Mouse (Mus musculus) midbrain, embryonic 12.5 days (tissue): ENCODE data around the gene Unc5c. TPM values are rescaled to one million over a fixed set of nuclear protein-coding genes. Genes with fewer than 3 reads are reported as not detected.

ENCODE experiments used
- ATAC-seq: fragments of 200-750 bp; cut with Nextera tagmentation; 2 replicates; pipeline ENCODE4 v1.8.0; 2017; ENCODE audit warnings: low read depth, moderate TSS enrichment, moderate library complexity; ENCODE audit not compliant: low FRiP score
- H3K27ac ChIP-seq: fragments of 300-500 bp; sonication (generic); replicated peaks from 2 replicates; pipeline ENCODE4 v1.5.1; 2016; ENCODE audit warnings: mild to moderate bottlenecking
- H3K27me3 ChIP-seq: fragments of 300-500 bp; sonication (generic); 2 replicates; pipeline ENCODE4 v1.6.1; 2016; ENCODE audit warnings: mild to moderate bottlenecking
- H3K36me3 ChIP-seq: fragments of 300-500 bp; sonication (generic); 2 replicates; pipeline ENCODE4 v1.6.1; 2016
- H3K4me1 ChIP-seq: fragments of 300-500 bp; sonication (generic); 2 replicates; pipeline ENCODE4 v1.6.1; 2016
- H3K4me2 ChIP-seq: fragments of 300-500 bp; sonication (generic); replicated peaks from 2 replicates; pipeline ENCODE4 v1.6.1; 2016; ENCODE audit warnings: mild to moderate bottlenecking, moderate library complexity
- H3K4me3 ChIP-seq: fragments of 300-500 bp; sonication (generic); 2 replicates; pipeline ENCODE4 v1.5.1; 2016; ENCODE audit warnings: mild to moderate bottlenecking
- H3K9ac ChIP-seq: fragments of 300-500 bp; sonication (generic); replicated peaks from 2 replicates; pipeline ENCODE4 v1.6.1; 2016; ENCODE audit warnings: mild to moderate bottlenecking, moderate library complexity
- H3K9me3 ChIP-seq: fragments of 300-500 bp; sonication (generic); 2 replicates; pipeline ENCODE4 v1.6.1; 2016; ENCODE audit warnings: mild to moderate bottlenecking
- WGBS: fragments of 180-500 bp; shearing (Covaris S2); methylation state at CpG from one replicate; pipeline ENCODE4 v1.1.7; 2016; 5-methylcytosine and 5-hydroxymethylcytosine counted together
- polyA plus RNA-seq: library from polyadenylated mRNA; unstranded; fragments of >200 nt; fragmentation: Nextera tagmentation; extraction: Ambion mirVana; gene quantifications from 2 replicates; pipeline ENCODE4 v1.2.1, GENCODE M21; 2016

Unc5c gene
- polyA plus RNA-seq, 1 experiment from 2014 or later: 12.8 TPM

DNA sequence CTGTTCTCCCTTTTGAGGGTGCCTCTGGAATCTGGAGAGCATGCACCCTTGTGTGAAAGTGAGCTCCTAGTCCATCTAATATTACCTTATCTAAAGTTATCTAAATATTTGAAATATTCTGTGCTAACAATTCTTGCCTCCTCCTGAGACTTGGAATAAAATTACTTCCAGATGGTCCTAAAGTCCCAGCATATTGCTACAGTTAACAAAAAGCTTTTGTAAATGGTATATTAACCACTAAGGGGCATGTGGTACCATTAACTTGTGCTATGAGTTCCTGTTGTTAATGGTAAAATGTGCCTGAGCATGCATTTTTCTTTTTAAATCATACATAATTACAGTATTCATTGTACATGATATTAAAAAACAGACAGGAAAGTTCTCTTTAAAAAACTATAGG lies 63.7 kb downstream of the Unc5c start:
- Histone ChIP-seq H3K27ac (no peak overlapping the region), H3K4me3 (no peak overlapping the region), H3K9ac (no peak overlapping the region), H3K4me2 (no peak overlapping the region), H3K27me3 (no peaks in the 10 kb centered on the region), H3K9me3 (no peaks in the 10 kb centered on the region), H3K36me3 (no peaks in the 10 kb centered on the region), H3K4me1 (0 out of 2 replicates have a peak, but pooled peaks cover 4% of the 10 kb centered on the region)
- ATAC-seq: no peak

DNA sequence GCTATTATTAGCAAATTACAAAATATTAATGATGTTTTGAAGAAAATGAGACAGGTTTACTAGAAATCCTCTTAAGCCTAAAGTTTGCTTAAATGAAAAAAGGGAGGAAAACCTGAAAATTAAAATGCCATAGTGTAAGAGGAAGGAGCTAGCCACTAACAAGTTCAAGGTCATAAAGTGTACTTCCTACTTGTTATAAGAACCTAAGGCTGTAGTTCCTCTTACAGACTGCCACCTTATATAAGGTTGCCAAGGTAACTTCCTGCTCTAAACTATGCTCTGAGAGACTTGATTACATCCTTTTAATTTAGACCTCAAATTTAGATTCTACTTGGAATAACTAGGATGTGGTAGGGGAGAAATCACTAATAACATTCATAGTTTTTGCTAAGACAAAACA lies 64.6 kb downstream of the Unc5c start:
- Histone ChIP-seq H3K4me3 (no peak overlapping the region), H3K9ac (no peak overlapping the region), H3K27me3 (no peaks in the 10 kb centered on the region), H3K27ac (no peak overlapping the region), H3K9me3 (no peaks in the 10 kb centered on the region), H3K4me2 (no peak overlapping the region), H3K4me1 (0 out of 2 replicates have a peak, but pooled peaks cover 4% of the 10 kb centered on the region), H3K36me3 (no peaks in the 10 kb centered on the region)
- ATAC-seq: no peak

DNA sequence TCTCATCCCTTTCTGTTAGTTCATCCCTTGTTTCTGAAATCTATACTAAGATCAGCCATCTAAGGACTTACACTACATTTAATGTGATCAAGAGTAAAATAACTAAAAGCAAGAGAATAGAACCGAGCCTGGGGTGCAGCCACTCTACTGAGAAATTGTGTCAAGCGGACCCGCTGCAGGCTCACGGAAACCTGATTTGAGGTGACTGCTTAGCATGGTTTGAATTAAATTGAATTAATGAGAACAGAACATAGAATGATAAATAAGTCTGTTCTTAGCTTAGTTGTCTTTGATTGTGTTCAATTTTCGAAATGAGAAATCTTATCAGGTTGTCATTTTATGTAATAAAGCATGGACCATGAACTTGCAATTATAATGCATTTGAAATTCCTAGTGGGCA lies 68.8 kb downstream of the Unc5c start:
- H3K9me3 ChIP-seq: no peaks in the 10 kb centered on the region
- H3K36me3 ChIP-seq: no peaks in the 10 kb centered on the region
- 86% methylated on average over 5 of the region's 5 CpGs for WGBS

DNA sequence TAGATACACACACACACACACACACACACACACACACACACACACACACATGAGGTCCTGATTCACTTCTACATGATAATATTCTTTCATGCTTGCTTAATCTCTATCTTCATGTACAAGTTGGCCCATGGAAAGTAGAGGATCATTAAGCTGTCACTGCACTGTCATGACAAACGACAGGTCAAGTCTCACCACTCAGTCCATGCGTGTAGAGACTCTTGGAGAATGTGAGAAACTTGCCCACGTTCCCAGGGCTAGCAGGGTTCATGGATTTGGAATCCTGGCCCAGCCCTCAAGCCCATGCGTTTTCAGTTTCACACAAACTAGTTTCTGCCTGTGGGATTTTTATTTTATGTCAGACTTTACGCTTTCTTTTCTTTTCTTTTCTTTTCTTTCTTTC lies 71.8 kb downstream of the Unc5c start:
- Histone ChIP-seq H3K9ac (no peak overlapping the region), H3K4me3 (no peak overlapping the region), H3K9me3 (no peaks in the 10 kb centered on the region), H3K4me2 (no peak overlapping the region), H3K4me1 (no peaks in the 10 kb centered on the region), H3K27ac (no peak overlapping the region), H3K36me3 (no peaks in the 10 kb centered on the region), H3K27me3 (no peaks in the 10 kb centered on the region)
- 79% methylated on average over 5 of the region's 5 CpGs for WGBS
- ATAC-seq: no peak

More for the DNA sequence above, 68.8 kb downstream of the Unc5c start:
- no peak overlapping the region for H3K9ac ChIP-seq
- no peak for ATAC-seq
- H3K27me3 ChIP-seq: no peaks in the 10 kb centered on the region
- no peak overlapping the region for H3K4me3 ChIP-seq
- H3K4me1 ChIP-seq: 0 out of 2 replicates have a peak, but pooled peaks cover 4% of the 10 kb centered on the region
- no peak overlapping the region for H3K27ac ChIP-seq
- H3K4me2 ChIP-seq: no peak overlapping the region

DNA sequence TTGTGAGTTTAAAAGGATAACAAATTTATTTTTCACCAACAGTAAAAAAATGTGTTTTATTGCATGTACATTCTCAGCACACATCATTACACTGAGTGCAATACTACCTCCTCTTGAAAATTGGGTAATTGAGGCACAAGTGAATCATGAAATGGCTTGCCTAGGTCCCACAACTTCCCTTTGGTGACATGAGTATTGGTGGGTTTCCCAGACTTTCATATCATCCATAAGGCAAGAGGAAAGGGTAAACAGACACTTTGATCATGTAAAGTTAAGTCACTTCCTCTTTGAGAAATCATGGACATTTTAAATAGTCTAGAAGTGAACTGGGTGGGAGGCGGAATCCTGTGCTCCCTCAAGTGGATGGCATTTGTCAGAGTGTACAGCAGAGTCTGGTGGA lies 73.1 kb downstream of the Unc5c start:
- Histone ChIP-seq H3K27me3 (no peaks in the 10 kb centered on the region), H3K27ac (no peak overlapping the region), H3K4me3 (no peak overlapping the region), H3K9me3 (no peaks in the 10 kb centered on the region), H3K9ac (no peak overlapping the region), H3K4me1 (no peaks in the 10 kb centered on the region), H3K36me3 (no peaks in the 10 kb centered on the region), H3K4me2 (no peak overlapping the region)
- WGBS: 94% methylated on average over 1 of the region's 1 CpGs
- no peak for ATAC-seq

DNA sequence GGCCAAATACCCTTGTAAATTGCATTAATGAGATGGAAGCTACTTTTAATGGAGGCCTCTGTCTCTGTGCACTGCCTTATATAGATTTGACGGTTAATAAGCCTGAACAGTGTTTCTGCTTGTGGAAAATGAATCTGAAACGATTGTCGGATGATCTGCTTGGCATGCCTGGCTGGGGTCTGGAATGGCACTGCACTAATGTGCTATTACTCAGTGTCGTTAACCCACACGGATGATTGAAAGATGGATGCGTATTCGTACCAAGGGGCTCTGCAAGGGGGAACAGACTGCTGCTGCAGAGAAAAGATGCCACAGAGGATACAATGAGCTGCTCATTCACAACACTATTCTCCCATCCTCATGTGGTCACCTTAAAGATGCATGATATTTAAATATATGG lies 75.7 kb downstream of the Unc5c start:
- Histone ChIP-seq H3K9me3 (no peaks in the 10 kb centered on the region), H3K27ac (no peak overlapping the region), H3K4me1 (no peaks in the 10 kb centered on the region), H3K36me3 (no peaks in the 10 kb centered on the region), H3K27me3 (no peaks in the 10 kb centered on the region), H3K4me3 (no peak overlapping the region), H3K9ac (no peak overlapping the region), H3K4me2 (no peak overlapping the region)
- 81% methylated on average over 7 of the region's 7 CpGs for WGBS
- no peak for ATAC-seq

DNA sequence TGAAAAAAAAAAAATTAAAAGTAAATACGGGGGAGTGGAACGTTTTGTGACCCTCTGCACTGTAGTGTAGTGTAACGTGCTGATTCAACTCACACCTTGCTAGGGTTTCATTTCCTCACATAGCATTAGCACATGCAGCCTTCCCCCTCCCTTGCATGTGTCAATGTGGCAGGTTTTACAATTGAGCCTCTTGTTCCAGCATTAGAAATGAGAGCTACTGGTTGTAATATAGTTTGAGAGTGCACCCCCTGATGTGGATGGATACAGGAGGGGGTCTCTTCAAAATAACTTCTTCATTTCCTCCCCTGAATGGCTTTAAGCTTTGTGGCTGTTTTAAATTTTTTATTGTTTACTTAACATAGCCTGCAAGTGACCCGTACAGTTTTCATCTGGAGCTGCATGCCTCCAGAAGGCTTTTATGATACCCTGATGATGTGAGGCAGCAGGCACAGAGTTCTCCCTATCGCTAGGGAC lies 82.4 kb downstream of the Unc5c start:
- Histone ChIP-seq H3K36me3 (no peaks in the 10 kb centered on the region), H3K4me1 (peaks cover 7% of the 10 kb centered on the region; the same call in 1 of the 2 replicates), H3K9me3 (no peaks in the 10 kb centered on the region), H3K9ac (no peak overlapping the region), H3K27me3 (no peaks in the 10 kb centered on the region), H3K4me2 (no peak overlapping the region), H3K27ac (no peak overlapping the region), H3K4me3 (no peak overlapping the region)
- no peak for ATAC-seq
- WGBS: 49% methylated on average over 5 of the region's 5 CpGs

DNA sequence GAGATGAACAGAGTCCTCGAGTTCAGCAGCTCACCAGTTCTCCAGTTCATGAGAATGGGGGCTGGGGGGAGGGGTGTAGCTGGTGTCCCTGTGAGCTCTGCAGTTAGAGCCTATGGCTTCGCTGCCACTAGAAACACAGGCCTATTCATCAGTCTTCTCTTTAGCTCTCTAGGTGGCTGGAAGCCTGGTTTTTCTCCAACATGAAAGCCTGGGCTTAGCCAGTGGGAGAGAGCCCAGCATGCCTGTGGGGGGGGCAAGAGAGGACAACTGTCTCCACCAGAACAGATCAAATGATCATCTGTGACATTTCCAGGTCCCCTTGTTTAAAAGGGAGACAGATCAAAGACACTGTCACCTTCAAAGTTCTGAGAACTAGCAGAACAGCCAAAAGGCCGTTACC lies 84.6 kb downstream of the Unc5c start:
- H3K36me3 ChIP-seq: no peaks in the 10 kb centered on the region
- no peaks in the 10 kb centered on the region for H3K27me3 ChIP-seq
- 18% methylated on average over 3 of the region's 3 CpGs for WGBS
- no peak for ATAC-seq
- H3K4me1 ChIP-seq: peaks cover 7% of the 10 kb centered on the region; the same call in 1 of the 2 replicates
- H3K4me2 ChIP-seq: no peak overlapping the region
- no peaks in the 10 kb centered on the region for H3K9me3 ChIP-seq
- no peak overlapping the region for H3K27ac ChIP-seq
- H3K9ac ChIP-seq: no peak overlapping the region
- no peak overlapping the region for H3K4me3 ChIP-seq

DNA sequence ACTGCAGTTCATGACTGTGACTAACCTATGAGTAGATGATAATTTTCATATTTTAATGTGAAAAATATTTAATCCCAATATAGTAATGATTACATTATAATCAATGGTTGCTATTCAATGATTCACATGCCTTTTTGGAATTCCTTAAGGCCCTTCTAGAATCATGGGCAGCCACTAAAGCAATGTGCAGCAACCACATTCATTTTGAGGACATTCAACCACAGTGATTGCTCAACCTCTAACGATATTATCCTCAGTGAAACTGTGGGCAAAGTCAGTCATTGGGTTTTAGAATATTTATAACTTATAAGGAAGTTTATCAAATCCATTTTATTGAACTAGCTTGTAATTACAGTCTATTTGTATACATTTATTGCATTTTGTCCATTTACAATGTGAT lies 87.9 kb downstream of the Unc5c start:
- 94% methylated on average over 1 of the region's 1 CpGs for WGBS
- Histone ChIP-seq H3K4me1 (peaks cover 7% of the 10 kb centered on the region; the same call in 1 of the 2 replicates), H3K4me2 (no peak overlapping the region), H3K9ac (no peak overlapping the region), H3K9me3 (no peaks in the 10 kb centered on the region), H3K4me3 (no peak overlapping the region), H3K27ac (no peak overlapping the region), H3K36me3 (no peaks in the 10 kb centered on the region), H3K27me3 (no peaks in the 10 kb centered on the region)
- ATAC-seq: no peak

DNA sequence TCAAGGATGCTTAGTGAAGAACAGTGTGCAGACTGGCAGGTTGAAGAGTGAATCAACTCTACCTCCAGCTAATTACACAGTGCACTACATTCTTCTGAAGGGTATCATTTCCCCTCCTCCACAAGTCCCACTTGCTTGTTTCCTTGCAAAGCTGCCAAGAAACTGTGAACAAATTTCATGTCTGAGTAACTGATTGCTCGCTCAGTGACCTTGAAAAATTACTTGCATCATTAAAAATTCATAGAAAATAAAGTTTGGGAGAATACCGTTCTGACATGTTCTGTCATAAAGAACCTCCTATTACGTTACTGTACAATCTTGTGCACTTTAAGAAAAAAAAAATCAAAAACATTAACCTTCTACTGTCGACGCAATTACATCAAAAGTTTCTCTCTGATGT lies 92.1 kb downstream of the Unc5c start:
- no peaks in the 10 kb centered on the region for H3K36me3 ChIP-seq
- 82% methylated on average over 5 of the region's 5 CpGs for WGBS
- H3K9ac ChIP-seq: no peak overlapping the region
- no peak for ATAC-seq
- 0 out of 2 replicates have a peak, but pooled peaks cover 4% of the 10 kb centered on the region for H3K4me1 ChIP-seq
- no peaks in the 10 kb centered on the region for H3K9me3 ChIP-seq
- H3K4me2 ChIP-seq: no peak overlapping the region
- H3K27ac ChIP-seq: no peak overlapping the region
- H3K4me3 ChIP-seq: no peak overlapping the region
- no peaks in the 10 kb centered on the region; the same call in 1 of the 2 replicates for H3K27me3 ChIP-seq

DNA sequence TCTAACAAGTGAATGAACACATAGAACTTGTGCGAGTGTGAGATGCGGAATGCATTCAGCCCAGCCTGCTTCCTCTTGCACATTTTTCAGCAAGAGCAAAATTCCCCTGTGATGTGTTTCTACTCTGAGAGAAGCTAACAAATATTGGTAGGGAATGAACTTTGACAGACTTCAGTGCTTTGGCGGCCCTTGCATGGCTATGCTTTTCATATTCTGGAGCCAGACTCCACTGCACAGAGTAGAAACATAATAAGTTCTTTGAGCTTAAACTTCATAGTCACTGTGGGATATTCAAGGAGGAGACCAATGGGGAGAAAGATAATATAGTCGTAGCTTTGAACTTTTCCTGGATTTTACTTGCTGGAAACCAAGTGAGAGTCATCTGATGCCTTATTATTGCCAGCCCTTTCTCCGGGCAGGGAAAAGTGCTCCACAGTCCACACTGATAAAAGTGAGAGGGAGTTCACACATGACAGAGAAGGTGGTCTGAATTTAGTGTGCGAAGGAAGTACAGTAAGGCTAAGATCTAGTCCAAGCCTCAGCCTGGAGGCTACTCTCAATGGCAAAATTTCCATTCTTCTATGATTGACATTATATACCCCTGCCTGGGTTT lies 110.2 kb downstream of the Unc5c start:
- Histone ChIP-seq H3K4me2 (no peak overlapping the region), H3K9me3 (no peaks in the 10 kb centered on the region), H3K27ac (no peak overlapping the region), H3K4me3 (no peak overlapping the region), H3K9ac (no peak overlapping the region), H3K27me3 (peaks cover 53% of the 10 kb centered on the region), H3K4me1 (no peaks in the 10 kb centered on the region), H3K36me3 (no peaks in the 10 kb centered on the region)
- no peak for ATAC-seq
- WGBS: 67% methylated on average over 6 of the region's 6 CpGs

DNA sequence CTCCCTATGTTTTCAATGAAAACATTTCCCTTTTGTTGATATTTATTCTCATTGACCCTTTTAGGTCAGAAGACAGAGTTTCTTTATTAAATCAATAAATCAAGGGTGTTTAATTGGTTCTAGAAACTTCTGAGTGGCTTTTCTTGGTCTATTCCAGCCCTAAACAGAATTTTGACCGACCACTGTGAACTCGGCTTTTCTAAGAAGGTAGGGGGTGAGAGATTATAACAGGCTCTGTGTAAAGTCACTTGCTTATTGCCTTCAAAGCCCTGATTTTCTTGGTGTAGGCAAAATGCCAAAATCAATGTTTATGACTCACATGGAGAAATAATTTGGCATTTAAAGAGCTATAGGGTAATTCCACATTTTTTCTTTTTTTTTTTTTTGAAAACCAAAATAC lies 112.4 kb downstream of the Unc5c start:
- no peak for ATAC-seq
- WGBS: 48% methylated on average over 2 of the region's 2 CpGs
- H3K27me3 ChIP-seq: peaks cover 39% of the 10 kb centered on the region

More for the DNA sequence above, 112.4 kb downstream of the Unc5c start:
- Histone ChIP-seq H3K9me3 (no peaks in the 10 kb centered on the region), H3K36me3 (no peaks in the 10 kb centered on the region), H3K4me2 (no peak overlapping the region), H3K9ac (no peak overlapping the region), H3K4me3 (no peak overlapping the region), H3K27ac (no peak overlapping the region), H3K4me1 (peaks cover 14% of the 10 kb centered on the region)
